Mouse (Mus musculus) lung, embryonic 15.5 days (tissue): ENCODE data around the gene Rasgrf2. TPM values are rescaled to one million over a fixed set of nuclear protein-coding genes. Genes with fewer than 3 reads are reported as not detected.

ENCODE experiments used
- ATAC-seq: fragments of 200-750 bp; cut with Nextera tagmentation; 2 replicates; pipeline ENCODE4 v1.8.0; 2017; ENCODE audit warnings: moderate number of reproducible peaks, borderline replicate concordance; ENCODE audit not compliant: low FRiP score, low TSS enrichment; ENCODE audit errors: extremely low read depth
- H3K27ac ChIP-seq: fragments of 300-500 bp; sonication (generic); 2 replicates; pipeline ENCODE4 v1.5.1; 2015; ENCODE audit warnings: moderate library complexity, mild to moderate bottlenecking, inconsistent platforms
- H3K27me3 ChIP-seq: fragments of 300-500 bp; sonication (generic); 2 replicates; pipeline ENCODE4 v1.6.1; 2015; ENCODE audit warnings: inconsistent platforms
- H3K36me3 ChIP-seq: fragments of 300-500 bp; sonication (generic); 2 replicates; pipeline ENCODE4 v1.6.1; 2015; ENCODE audit warnings: inconsistent platforms
- H3K4me1 ChIP-seq: fragments of 300-500 bp; sonication (generic); 2 replicates; pipeline ENCODE4 v1.6.1; 2015; ENCODE audit warnings: inconsistent platforms
- H3K4me2 ChIP-seq: fragments of 300-500 bp; sonication (generic); 2 replicates; pipeline ENCODE4 v1.6.1; 2015; ENCODE audit warnings: inconsistent platforms, mild to moderate bottlenecking, moderate library complexity
- H3K4me3 ChIP-seq: fragments of 300-500 bp; sonication (generic); 2 replicates; pipeline ENCODE4 v1.5.1; 2015; ENCODE audit warnings: mild to moderate bottlenecking, inconsistent platforms
- H3K9ac ChIP-seq: fragments of 300-500 bp; sonication (generic); 2 replicates; pipeline ENCODE4 v1.6.1; 2015; ENCODE audit warnings: inconsistent platforms
- H3K9me3 ChIP-seq: fragments of 300-500 bp; sonication (generic); 2 replicates; pipeline ENCODE4 v1.6.1; 2016; ENCODE audit warnings: inconsistent platforms
- WGBS: fragments of 180-500 bp; shearing (Covaris S2); methylation state at CpG from one replicate; pipeline ENCODE4 v1.1.7; 2015; 5-methylcytosine and 5-hydroxymethylcytosine counted together
- polyA plus RNA-seq: library from polyadenylated mRNA; unstranded; fragments of >200 nt; fragmentation: Nextera tagmentation; extraction: Ambion mirVana; gene quantifications from 2 replicates; pipeline ENCODE4 v1.2.1, GENCODE M21; 2015

Rasgrf2 gene
- polyA plus RNA-seq, 1 experiment from 2014 or later: 0.16 TPM

DNA sequence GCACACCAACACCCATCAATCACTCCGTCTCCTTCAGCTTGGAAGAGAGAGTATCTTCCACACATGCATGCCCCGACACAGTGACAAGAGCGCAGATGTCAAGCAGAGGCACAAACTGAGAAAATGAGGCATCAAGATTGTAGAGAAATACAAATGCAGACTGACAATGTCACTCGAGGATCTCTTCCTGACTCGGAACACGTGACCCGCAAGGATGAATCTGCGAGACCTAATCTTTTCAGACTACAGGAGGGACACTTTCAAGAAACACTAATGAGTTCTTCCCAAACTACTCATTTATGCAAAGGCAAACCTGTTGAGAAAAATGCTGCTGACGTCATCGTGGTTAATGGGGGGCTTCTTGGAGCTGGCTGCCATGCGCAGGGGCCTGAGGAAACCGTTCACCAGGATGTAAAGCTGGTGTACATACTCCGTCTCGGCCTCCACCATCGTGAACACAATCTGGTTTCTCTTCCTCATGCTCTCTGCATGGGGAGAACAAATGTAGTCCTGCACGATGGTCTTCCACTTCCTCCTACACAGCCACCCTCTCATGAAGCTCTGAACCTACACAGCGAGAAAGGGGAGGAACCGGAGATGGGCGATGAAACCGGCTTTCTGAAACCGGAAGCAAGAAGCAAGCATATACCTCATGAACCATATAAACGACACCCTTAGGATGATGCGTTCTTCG is 100.9 kb downstream of the Rasgrf2 start:
- H3K27ac ChIP-seq: no peak overlapping the region
- no peak overlapping the region for H3K4me3 ChIP-seq
- H3K4me2 ChIP-seq: no peak overlapping the region
- WGBS: 85% methylated on average over 24 of the region's 24 CpGs
- H3K27me3 ChIP-seq: no peaks in the 10 kb centered on the region
- no peaks in the 10 kb centered on the region for H3K4me1 ChIP-seq
- H3K9ac ChIP-seq: no peak overlapping the region
- no peak for ATAC-seq
- no peaks in the 10 kb centered on the region for H3K36me3 ChIP-seq
- H3K9me3 ChIP-seq: no peaks in the 10 kb centered on the region

DNA sequence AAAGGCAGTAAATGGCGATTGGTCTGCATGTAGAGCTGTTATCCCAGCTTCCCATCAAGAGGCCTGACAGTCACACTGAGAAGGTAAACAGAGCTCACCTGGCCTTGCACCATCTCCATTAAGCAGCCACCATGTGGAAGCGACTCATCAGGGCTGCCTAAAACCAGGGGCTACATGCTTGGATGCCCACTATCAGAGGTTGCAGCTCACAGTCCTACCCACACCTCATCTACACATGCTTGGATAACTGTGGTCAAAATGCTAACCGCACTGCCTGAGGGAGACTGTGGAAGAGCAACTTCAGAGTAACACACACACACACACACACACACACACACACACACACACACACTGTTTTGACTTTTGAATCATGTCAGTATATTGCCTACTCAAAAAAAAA is 101.8 kb downstream of the Rasgrf2 start:
- WGBS: 67% methylated on average over 3 of the region's 3 CpGs
- no peak overlapping the region for H3K9ac ChIP-seq

GRCm38 (mm10) chr13:92027951-92028350 is 103.5 kb downstream of the Rasgrf2 start:
- H3K27ac ChIP-seq: no peak overlapping the region
- ATAC-seq: no peak
- no peaks in the 10 kb centered on the region for H3K27me3 ChIP-seq
- WGBS: 92% methylated on average over 5 of the region's 5 CpGs
- H3K9ac ChIP-seq: no peak overlapping the region
- no peaks in the 10 kb centered on the region for H3K36me3 ChIP-seq
- H3K4me1 ChIP-seq: no peaks in the 10 kb centered on the region
- no peak overlapping the region for H3K4me2 ChIP-seq
- H3K9me3 ChIP-seq: no peaks in the 10 kb centered on the region
- H3K4me3 ChIP-seq: no peak overlapping the region

More for the DNA sequence above, 101.8 kb downstream of the Rasgrf2 start:
- Histone ChIP-seq H3K4me1 (no peaks in the 10 kb centered on the region), H3K36me3 (no peaks in the 10 kb centered on the region), H3K4me3 (no peak overlapping the region), H3K27me3 (no peaks in the 10 kb centered on the region), H3K27ac (no peak overlapping the region), H3K9me3 (no peaks in the 10 kb centered on the region), H3K4me2 (no peak overlapping the region)
- no peak for ATAC-seq

- Histone ChIP-seq H3K4me3 (no peak overlapping the region), H3K27ac (no peak overlapping the region), H3K4me2 (no peak overlapping the region), H3K9ac (no peak overlapping the region), H3K27me3 (no peaks in the 10 kb centered on the region), H3K9me3 (no peaks in the 10 kb centered on the region), H3K36me3 (no peaks in the 10 kb centered on the region), H3K4me1 (no peaks in the 10 kb centered on the region)
- WGBS: 73% methylated on average over 2 of the region's 2 CpGs
- ATAC-seq: no peak
Measured at GRCm38 (mm10) chr13:92026651-92027050, 104.8 kb downstream of the Rasgrf2 start.

- no peak overlapping the region for H3K4me2 ChIP-seq
- no peak for ATAC-seq
- 80% methylated on average over 3 of the region's 3 CpGs for WGBS
- no peak overlapping the region for H3K27ac ChIP-seq
- no peaks in the 10 kb centered on the region for H3K36me3 ChIP-seq
- H3K9me3 ChIP-seq: no peaks in the 10 kb centered on the region
- H3K4me1 ChIP-seq: no peaks in the 10 kb centered on the region
- H3K9ac ChIP-seq: no peak overlapping the region
- no peak overlapping the region for H3K4me3 ChIP-seq
- no peaks in the 10 kb centered on the region for H3K27me3 ChIP-seq
Measured at GRCm38 (mm10) chr13:92025124-92025523, 106.3 kb downstream of the Rasgrf2 start.

- no peak overlapping the region for H3K4me2 ChIP-seq
- no peak for ATAC-seq
Measured at GRCm38 (mm10) chr13:92022202-92022601, 109.3 kb downstream of the Rasgrf2 start.

DNA sequence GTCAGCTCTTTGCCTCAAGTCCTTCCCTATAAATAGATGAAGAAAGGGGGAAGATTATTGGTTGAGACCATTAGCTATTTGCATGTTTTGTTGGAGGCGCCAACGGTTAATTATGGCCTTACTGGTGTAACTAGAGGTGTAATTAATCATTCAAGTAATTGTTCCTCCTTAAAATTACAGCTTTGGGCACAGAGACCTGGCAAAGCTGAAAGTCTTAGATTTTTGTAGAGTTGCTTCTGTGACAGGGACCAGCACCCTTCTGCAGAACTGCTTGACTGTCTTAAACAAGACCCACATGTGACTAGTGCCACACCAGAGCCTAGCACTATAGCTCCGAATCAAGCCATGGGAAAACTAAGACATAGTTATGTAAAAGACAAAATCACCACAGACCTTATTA is 134.5 kb downstream of the Rasgrf2 start:
- H3K9ac ChIP-seq: no peak overlapping the region
- H3K9me3 ChIP-seq: no peaks in the 10 kb centered on the region
- no peak overlapping the region for H3K27ac ChIP-seq
- no peaks in the 10 kb centered on the region for H3K27me3 ChIP-seq
- no peaks in the 10 kb centered on the region for H3K4me1 ChIP-seq
- ATAC-seq: no peak
- no peak overlapping the region for H3K4me2 ChIP-seq
- no peak overlapping the region for H3K4me3 ChIP-seq
- 89% methylated on average over 3 of the region's 3 CpGs for WGBS
- H3K36me3 ChIP-seq: no peaks in the 10 kb centered on the region

More at GRCm38 (mm10) chr13:92022202-92022601, 109.3 kb downstream of the Rasgrf2 start:
- no peak overlapping the region for H3K4me3 ChIP-seq
- H3K9ac ChIP-seq: no peak overlapping the region
- no peaks in the 10 kb centered on the region for H3K9me3 ChIP-seq
- no peak overlapping the region for H3K27ac ChIP-seq
- H3K27me3 ChIP-seq: no peaks in the 10 kb centered on the region
- H3K4me1 ChIP-seq: no peaks in the 10 kb centered on the region
- no peaks in the 10 kb centered on the region for H3K36me3 ChIP-seq
- 79% methylated on average over 10 of the region's 10 CpGs for WGBS

DNA sequence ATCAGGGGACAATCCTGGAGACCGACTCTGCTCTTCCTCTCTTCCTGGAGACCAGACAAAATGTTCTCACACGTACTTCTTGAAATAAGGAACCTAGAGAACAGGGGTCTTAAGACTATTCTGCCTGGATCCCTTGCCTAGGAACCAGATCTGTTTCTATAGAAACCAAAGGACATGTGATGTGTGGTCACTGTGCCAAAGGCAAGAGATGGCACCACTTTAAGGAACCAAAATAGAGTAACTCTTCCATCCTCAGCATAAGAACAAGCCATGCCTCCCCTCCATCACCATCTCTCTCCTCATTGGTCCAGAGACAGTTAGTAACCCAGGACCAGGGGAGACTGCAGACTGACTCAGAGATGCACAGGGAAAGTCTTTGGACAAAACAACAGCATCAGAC is 140.0 kb downstream of the Rasgrf2 start:
- Histone ChIP-seq H3K27ac (no peak overlapping the region), H3K36me3 (no peaks in the 10 kb centered on the region), H3K9me3 (no peaks in the 10 kb centered on the region), H3K9ac (no peak overlapping the region), H3K4me2 (no peak overlapping the region), H3K27me3 (no peaks in the 10 kb centered on the region), H3K4me3 (no peak overlapping the region), H3K4me1 (no peaks in the 10 kb centered on the region)
- no peak for ATAC-seq
- WGBS: 82% methylated on average over 2 of the region's 2 CpGs

GRCm38 (mm10) chr13:91990709-91991284 is 140.7 kb downstream of the Rasgrf2 start:
- H3K4me2 ChIP-seq: no peak overlapping the region
- H3K9ac ChIP-seq: no peak overlapping the region
- WGBS: 41% methylated on average over 6 of the region's 6 CpGs
- H3K9me3 ChIP-seq: no peaks in the 10 kb centered on the region
- H3K27me3 ChIP-seq: no peaks in the 10 kb centered on the region
- no peaks in the 10 kb centered on the region for H3K36me3 ChIP-seq
- H3K4me1 ChIP-seq: no peaks in the 10 kb centered on the region
- no peak overlapping the region for H3K4me3 ChIP-seq
- H3K27ac ChIP-seq: no peak overlapping the region
- ATAC-seq: no peak

DNA sequence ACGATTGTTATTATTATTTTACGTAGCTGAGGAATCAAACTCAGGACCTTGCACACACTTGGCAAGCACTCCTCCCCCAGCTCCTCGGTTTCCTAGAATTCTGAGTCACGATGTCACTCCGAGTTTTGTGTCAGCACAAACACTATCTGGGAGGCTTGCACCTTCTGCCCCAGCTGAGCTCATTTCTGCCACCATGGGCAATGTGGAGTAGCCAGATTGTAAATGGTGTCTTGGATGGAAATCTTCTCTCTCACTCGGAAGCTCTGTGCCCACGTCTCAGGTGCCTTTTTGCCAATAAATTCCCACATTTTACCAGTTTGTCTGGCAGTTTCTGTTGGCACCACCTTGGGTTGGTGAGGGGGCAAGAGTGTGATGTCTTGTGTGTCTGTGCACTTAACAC is 143.1 kb downstream of the Rasgrf2 start:
- ATAC-seq: no peak
- H3K9me3 ChIP-seq: no peaks in the 10 kb centered on the region
- no peaks in the 10 kb centered on the region for H3K4me1 ChIP-seq
- no peaks in the 10 kb centered on the region for H3K27me3 ChIP-seq
- no peak overlapping the region for H3K4me3 ChIP-seq
- no peak overlapping the region for H3K27ac ChIP-seq
- no peak overlapping the region for H3K4me2 ChIP-seq
- WGBS: 72% methylated on average over 7 of the region's 7 CpGs
- no peak overlapping the region for H3K9ac ChIP-seq
- H3K36me3 ChIP-seq: no peaks in the 10 kb centered on the region

- H3K4me3 ChIP-seq: no peak overlapping the region
- no peak overlapping the region for H3K9ac ChIP-seq
- ATAC-seq: no peak
- H3K4me1 ChIP-seq: no peaks in the 10 kb centered on the region
- H3K27ac ChIP-seq: no peak overlapping the region
- no peaks in the 10 kb centered on the region for H3K9me3 ChIP-seq
- H3K36me3 ChIP-seq: no peaks in the 10 kb centered on the region
- no peaks in the 10 kb centered on the region for H3K27me3 ChIP-seq
- H3K4me2 ChIP-seq: no peak overlapping the region
- WGBS: 92% methylated on average over 6 of the region's 6 CpGs
Measured at GRCm38 (mm10) chr13:91986958-91987357, 144.5 kb downstream of the Rasgrf2 start.

DNA sequence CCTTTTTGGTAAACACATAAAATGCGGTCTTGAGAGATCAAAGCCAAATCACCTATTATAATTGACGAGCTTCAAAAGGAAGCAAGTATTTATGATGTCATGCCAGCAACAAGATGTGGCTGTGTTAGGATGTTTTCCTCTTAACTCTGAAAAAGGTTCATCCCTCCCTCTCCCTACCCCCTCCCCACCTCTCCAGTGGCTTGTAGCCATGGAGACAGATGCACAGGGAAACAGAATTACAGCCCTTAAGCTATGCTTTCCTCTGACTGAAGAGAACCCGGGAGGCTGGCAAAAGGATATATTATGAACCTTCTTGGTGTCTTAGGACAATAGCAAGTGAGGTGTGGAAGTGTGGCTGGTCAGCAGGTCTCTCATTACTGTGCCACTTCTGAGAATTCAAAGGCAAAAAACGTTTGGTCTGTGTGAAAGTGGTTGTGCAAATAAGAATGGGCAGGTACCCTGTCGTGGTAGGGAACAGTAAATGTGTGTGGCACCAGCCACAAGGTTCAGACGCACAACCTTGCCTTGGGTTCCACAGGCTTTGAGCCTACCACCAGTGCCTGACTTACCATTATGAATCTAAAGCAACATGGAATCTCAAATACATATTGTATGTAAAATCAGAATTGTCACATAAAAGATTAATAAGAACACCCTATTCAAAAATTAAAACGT is 145.4 kb downstream of the Rasgrf2 start:
- no peak overlapping the region for H3K27ac ChIP-seq
- H3K36me3 ChIP-seq: no peaks in the 10 kb centered on the region
- no peak overlapping the region for H3K4me2 ChIP-seq
- WGBS: 50% methylated on average over 7 of the region's 7 CpGs
- no peaks in the 10 kb centered on the region for H3K9me3 ChIP-seq
- H3K27me3 ChIP-seq: no peaks in the 10 kb centered on the region
- H3K4me1 ChIP-seq: no peaks in the 10 kb centered on the region
- no peak overlapping the region for H3K9ac ChIP-seq
- ATAC-seq: no peak
- no peak overlapping the region for H3K4me3 ChIP-seq
